8 mouse cellular contexts compared by ENCODE assay signal in genomic region chr10:95678241-95678640, GRCm38 (mm10). TPM values are rescaled to one million over a fixed set of nuclear protein-coding genes. Genes with fewer than 3 reads are reported as not detected.
DNase-seq lines count a peak whose midpoint lies in the region; ATAC-seq and TF ChIP-seq lines count a peak whose summit lies in the region.
"Had no signal": no experiment of that assay in that cellular context is flagged by ENCODE, and none has a peak within 500 bp of the region (broad histone marks: within the 10 kb centered on the region; RNA-seq: fewer than 3 reads in every experiment).

No protein-coding gene starts in this region.

- DNase-seq in lung, embryonic 14.5 days, result no peak
- DNase-seq in lung, adult 2 months, result no peak
- DNase-seq in spleen, postnatal 36 days (ENCODE audit: low spot score in 2 of 2), result no peak
- DNase-seq in retina, postnatal 1 day, result no peak

- WGBS in lung, embryonic 14.5 days, result 53% methylated on average over 7 of the region's 7 CpGs
- WGBS in lung, adult 2 months, result 53% methylated on average over 7 of the region's 7 CpGs
- WGBS in heart, embryonic 15.5 days, result 57% methylated on average over 7 of the region's 7 CpGs
- WGBS in liver, embryonic 16.5 days (ENCODE audit: insufficient replicate concordance), result 21% methylated on average over 7 of the region's 7 CpGs

- no peak for TF ChIP-seq POLR2A in lung, adult 2 months (IDR thresholded peaks at IDR 0.05; ENCODE audit: borderline replicate concordance, extremely low read depth, low read depth, low read length)
- TF ChIP-seq POLR2A in bone marrow macrophage, adult 2 months (IDR thresholded peaks at IDR 0.05; ENCODE audit: borderline replicate concordance, low read depth, low read length), result no peak

- no peaks in the 10 kb centered on the region for H3K27me3 ChIP-seq in lung, embryonic 14.5 days (ENCODE audit: insufficient read depth, low read length)
- no peaks in the 10 kb centered on the region for H3K27me3 ChIP-seq in heart, embryonic 15.5 days
- H3K27me3 ChIP-seq in liver, embryonic 16.5 days (ENCODE audit: control insufficient read depth, insufficient read depth, low read depth, low read length), result no peaks in the 10 kb centered on the region
- H3K27me3 ChIP-seq: forebrain, embryonic 15.5 days had no signal

- H3K9ac ChIP-seq in lung, embryonic 14.5 days, result no peak overlapping the region
- H3K9ac ChIP-seq in heart, embryonic 15.5 days, result no peak overlapping the region
- H3K9ac ChIP-seq in liver, embryonic 16.5 days (ENCODE audit: low read depth, low read length), result no peak overlapping the region
- H3K9ac ChIP-seq: forebrain, embryonic 15.5 days had no signal

- peak overlapping the region; percentile 51; the same call in 1 of the 2 replicates for H3K4me2 ChIP-seq in lung, embryonic 14.5 days
- H3K4me2 ChIP-seq in heart, embryonic 15.5 days, result peak overlapping the region; percentile 60
- H3K4me2 ChIP-seq in liver, embryonic 16.5 days (ENCODE audit: low read depth, low read length), result peak overlapping the region; percentile 44
- H3K4me2 ChIP-seq: forebrain, embryonic 15.5 days had no signal

- no peaks in the 10 kb centered on the region; the same call in 1 of the 2 replicates for H3K9me3 ChIP-seq in lung, embryonic 14.5 days (ENCODE audit: low read depth, low read length)
- H3K9me3 ChIP-seq in heart, embryonic 15.5 days (replicated peaks), result no peaks in the 10 kb centered on the region
- H3K9me3 ChIP-seq in liver, embryonic 16.5 days (replicated peaks; ENCODE audit: control insufficient read depth, low read length), result no peaks in the 10 kb centered on the region
- H3K9me3 ChIP-seq: forebrain, embryonic 15.5 days had no signal

- H3K4me3 ChIP-seq in lung, embryonic 14.5 days (ENCODE audit: low read depth, low read length), result no peak overlapping the region
- no peak overlapping the region for H3K4me3 ChIP-seq in lung, adult 2 months (replicated peaks; ENCODE audit: extremely low read depth, low read depth, low read length)
- peak overlapping the region; percentile 52 for H3K4me3 ChIP-seq in bone marrow macrophage, adult 2 months (ENCODE audit: insufficient read depth, low read length)
- peak overlapping the region; percentile 39; the same call in 1 of the 2 replicates for H3K4me3 ChIP-seq in heart, embryonic 15.5 days
- H3K4me3 ChIP-seq in liver, embryonic 16.5 days (ENCODE audit: low read depth, low read length), result no peak overlapping the region; the same call in 1 of the 2 replicates
- H3K4me3 ChIP-seq: forebrain, embryonic 15.5 days had no signal

- no peaks in the 10 kb centered on the region; the same call in 1 of the 2 replicates for H3K4me1 ChIP-seq in lung, embryonic 14.5 days (ENCODE audit: insufficient read depth)
- H3K4me1 ChIP-seq in lung, adult 2 months (ENCODE audit: control insufficient read depth, insufficient read depth, low read length), result no peaks in the 10 kb centered on the region
- H3K4me1 ChIP-seq in bone marrow macrophage, adult 2 months (ENCODE audit: control insufficient read depth, insufficient read depth, low read length), result peaks cover 36% of the 10 kb centered on the region
- peaks cover 23% of the 10 kb centered on the region for H3K4me1 ChIP-seq in heart, embryonic 15.5 days (replicated peaks)
- peaks cover 19% of the 10 kb centered on the region for H3K4me1 ChIP-seq in liver, embryonic 16.5 days (ENCODE audit: control insufficient read depth, low read depth, low read length)

- no peak overlapping the region for H3K27ac ChIP-seq in lung, embryonic 14.5 days (ENCODE audit: low read depth)
- H3K27ac ChIP-seq in bone marrow macrophage, adult 2 months (ENCODE audit: insufficient read depth, low read depth, low read length), result peak overlapping the region; percentile 80
- peak overlapping the region; percentile 76 for H3K27ac ChIP-seq in heart, embryonic 15.5 days
- peak overlapping the region; percentile 21 for H3K27ac ChIP-seq in liver, embryonic 16.5 days (ENCODE audit: low read length)
- H3K27ac ChIP-seq: forebrain, embryonic 15.5 days had no signal

- no peak for ATAC-seq in lung, embryonic 14.5 days (ENCODE audit: insufficient read depth)
- ATAC-seq in heart, embryonic 15.5 days (replicated peaks; ENCODE audit: insufficient number of reproducible peaks, insufficient read depth, low FRiP score, low read depth), result no peak
- no peak for ATAC-seq in liver, embryonic 16.5 days (ENCODE audit: low read depth)
- ATAC-seq: forebrain, embryonic 15.5 days had no signal

- no peaks in the 10 kb centered on the region for H3K36me3 ChIP-seq in lung, embryonic 14.5 days (ENCODE audit: insufficient read depth)
- no peaks in the 10 kb centered on the region for H3K36me3 ChIP-seq in heart, embryonic 15.5 days
- no peaks in the 10 kb centered on the region for H3K36me3 ChIP-seq in liver, embryonic 16.5 days (ENCODE audit: control insufficient read depth, insufficient read depth)
- H3K36me3 ChIP-seq: forebrain, embryonic 15.5 days had no signal

- no peak for TF ChIP-seq CTCF in lung, embryonic 14.5 days (IDR thresholded peaks at IDR 0.05; ENCODE audit: low read depth)
- no peak for TF ChIP-seq CTCF in lung, adult 2 months (IDR thresholded peaks at IDR 0.05; ENCODE audit: insufficient read depth, low read length)
- no peak for TF ChIP-seq CTCF in bone marrow macrophage, adult 2 months (IDR thresholded peaks at IDR 0.05; ENCODE audit: low read depth, low read length)

RNA-seq across cellular contexts. Expression of gene Anapc15-ps, which starts 5.0 kb away (rescaled TPM):
- not detected in 2 replicates for polyA plus RNA-seq in lung, embryonic 14.5 days (2014; fragmentation: Nextera tagmentation; extraction: Ambion mirVana)
- polyA plus RNA-seq in lung, adult 2 months (2012; rRNA removed), result not detected in 2 replicates
- polyA plus RNA-seq in bone marrow macrophage, adult 2 months (2012; ENCODE audit: insufficient read depth, insufficient read length, missing spikeins), result not detected in 2 replicates
- not detected in 2 replicates for polyA plus RNA-seq in heart, embryonic 15.5 days (2015; fragmentation: Nextera tagmentation; extraction: Ambion mirVana)
- not detected in 2 replicates for polyA plus RNA-seq in liver, embryonic 16.5 days (2015; fragmentation: Nextera tagmentation; extraction: Ambion mirVana)
- polyA plus RNA-seq: forebrain, embryonic 15.5 days had no signal

Comparison
In these comparisons a context has a peak if more than half of its experiments do, and no peak if none do; other contexts are left out.
1. H3K4me3 ChIP-seq: peak in bone marrow macrophage, adult 2 months (single experiment) and heart, embryonic 15.5 days (single experiment); none in lung, embryonic 14.5 days (single experiment), lung, adult 2 months (single experiment) and liver, embryonic 16.5 days (single experiment).
2. Peak in every context shown above with its lines, with median percentiles within 50 percentile points of each other: H3K4me2 ChIP-seq.